Mouse (Mus musculus): ENCODE data around the gene Usp8.

DNA sequence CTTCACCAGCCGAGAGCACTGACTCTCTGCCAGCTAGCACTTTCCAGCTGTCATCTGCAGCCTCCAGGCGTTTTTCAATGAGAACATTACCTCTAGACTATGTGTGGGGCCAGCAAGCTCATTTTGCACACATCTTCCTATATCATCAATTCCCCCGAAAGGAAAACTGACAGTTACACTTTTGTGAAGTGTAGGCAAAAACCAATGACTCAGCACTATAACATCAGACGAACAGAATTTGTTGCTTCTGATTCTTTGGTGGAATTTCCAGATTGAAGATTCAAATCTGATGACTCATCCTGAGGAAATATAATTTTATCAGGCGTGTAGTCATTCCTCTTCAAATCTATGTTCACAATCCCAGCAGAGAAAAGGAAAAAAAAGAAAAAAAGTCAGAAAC is 85.5 kb downstream of the Usp8 start:
- TF ChIP-seq CTCF (IDR thresholded peaks at IDR 0.05; ENCODE audit: extremely low read depth, insufficient read depth, low read length) (no peak), POLR2A (IDR thresholded peaks at IDR 0.05; ENCODE audit: extremely low read depth, insufficient read depth, low read length) (no peak)
